Mouse (Mus musculus) frontal cortex, postnatal 36 days (tissue): ENCODE results near the gene Eaf1.
"Not testable (repeated sequence)": the region's sequence is repeated elsewhere in the genome, so short reads cannot be mapped to it uniquely, and the experiment has no call there.

Experiments used
- DNase-seq, 2 experiments: peaks; one replicate each; pipeline ENCODE4 v3.0.0; 2022; ENCODE audit warnings: low spot score in 2 of 2

The Eaf1 gene

GRCm38 (mm10) chr14:31494349-31494974 is at the start of gene Eaf1:
Gene Eaf1, plus strand, starts transcription at chr14:31494399.
- no peak for DNase-seq

GRCm38 (mm10) chr14:31448994-31449393 is 45.2 kb upstream of the Eaf1 start:
- no peak for DNase-seq

- DNase-seq: not testable (repeated sequence)
Measured at GRCm38 (mm10) chr14:31453946-31454345, 40.3 kb upstream of the Eaf1 start.

GRCm38 (mm10) chr14:31454849-31455566 is 39.2 kb upstream of the Eaf1 start:
- no peak for DNase-seq

GRCm38 (mm10) chr14:31456064-31456721 is 38.0 kb upstream of the Eaf1 start:
- no peak for DNase-seq

- DNase-seq: no peak
Measured at GRCm38 (mm10) chr14:31458006-31458405, 36.2 kb upstream of the Eaf1 start.

- not testable (repeated sequence) for DNase-seq
Measured at GRCm38 (mm10) chr14:31462226-31462625, 32.0 kb upstream of the Eaf1 start.

GRCm38 (mm10) chr14:31462886-31463285 is 31.3 kb upstream of the Eaf1 start:
- no peak for DNase-seq

- no peak for DNase-seq
Measured at GRCm38 (mm10) chr14:31464176-31464575, 30.0 kb upstream of the Eaf1 start.

GRCm38 (mm10) chr14:31469711-31470110 is 24.5 kb upstream of the Eaf1 start:
- DNase-seq: no peak

- peak; percentile 53 to 76 for DNase-seq
Measured at GRCm38 (mm10) chr14:31472451-31473061, 21.6 kb upstream of the Eaf1 start.

- no peak for DNase-seq
Measured at GRCm38 (mm10) chr14:31473297-31473696, 20.9 kb upstream of the Eaf1 start.

GRCm38 (mm10) chr14:31482417-31482816 is 11.8 kb upstream of the Eaf1 start:
- no peak for DNase-seq

GRCm38 (mm10) chr14:31486465-31486864 is 7.7 kb upstream of the Eaf1 start:
- DNase-seq: no peak

- DNase-seq: no peak
Measured at GRCm38 (mm10) chr14:31488055-31488454, 6.1 kb upstream of the Eaf1 start.

GRCm38 (mm10) chr14:31493901-31494300 is 298 bp upstream of the Eaf1 start:
- DNase-seq: no peak

GRCm38 (mm10) chr14:31494975-31495455 is 816 bp downstream of the Eaf1 start, which contains the start of gene Mettl6:
Gene Mettl6, minus strand, starts transcription at chr14:31495040.
- DNase-seq: peak; percentile 88 to 92

- DNase-seq: no peak
Measured at GRCm38 (mm10) chr14:31495538-31495937, 1.3 kb downstream of the Eaf1 start.

- no peak for DNase-seq
Measured at GRCm38 (mm10) chr14:31496241-31496646, 2.0 kb downstream of the Eaf1 start.

GRCm38 (mm10) chr14:31499526-31499925 is 5.3 kb downstream of the Eaf1 start:
- DNase-seq: no peak

- DNase-seq: no peak
Measured at GRCm38 (mm10) chr14:31503406-31503805, 9.2 kb downstream of the Eaf1 start.

GRCm38 (mm10) chr14:31506456-31506855 is 12.3 kb downstream of the Eaf1 start:
- no peak for DNase-seq
